Mouse (Mus musculus): ENCODE measurements at regions not wholly inside any gene's neighbourhood (a gene's known extent, or its start where the extent isn't known, plus 50 kb on each side); places are given as distances from the start of the nearest gene placed in this dataset.
"Not testable (repeated sequence)": the region's sequence is repeated elsewhere in the genome, so short reads cannot be mapped to it uniquely, and the experiment has no call there.

DNA sequence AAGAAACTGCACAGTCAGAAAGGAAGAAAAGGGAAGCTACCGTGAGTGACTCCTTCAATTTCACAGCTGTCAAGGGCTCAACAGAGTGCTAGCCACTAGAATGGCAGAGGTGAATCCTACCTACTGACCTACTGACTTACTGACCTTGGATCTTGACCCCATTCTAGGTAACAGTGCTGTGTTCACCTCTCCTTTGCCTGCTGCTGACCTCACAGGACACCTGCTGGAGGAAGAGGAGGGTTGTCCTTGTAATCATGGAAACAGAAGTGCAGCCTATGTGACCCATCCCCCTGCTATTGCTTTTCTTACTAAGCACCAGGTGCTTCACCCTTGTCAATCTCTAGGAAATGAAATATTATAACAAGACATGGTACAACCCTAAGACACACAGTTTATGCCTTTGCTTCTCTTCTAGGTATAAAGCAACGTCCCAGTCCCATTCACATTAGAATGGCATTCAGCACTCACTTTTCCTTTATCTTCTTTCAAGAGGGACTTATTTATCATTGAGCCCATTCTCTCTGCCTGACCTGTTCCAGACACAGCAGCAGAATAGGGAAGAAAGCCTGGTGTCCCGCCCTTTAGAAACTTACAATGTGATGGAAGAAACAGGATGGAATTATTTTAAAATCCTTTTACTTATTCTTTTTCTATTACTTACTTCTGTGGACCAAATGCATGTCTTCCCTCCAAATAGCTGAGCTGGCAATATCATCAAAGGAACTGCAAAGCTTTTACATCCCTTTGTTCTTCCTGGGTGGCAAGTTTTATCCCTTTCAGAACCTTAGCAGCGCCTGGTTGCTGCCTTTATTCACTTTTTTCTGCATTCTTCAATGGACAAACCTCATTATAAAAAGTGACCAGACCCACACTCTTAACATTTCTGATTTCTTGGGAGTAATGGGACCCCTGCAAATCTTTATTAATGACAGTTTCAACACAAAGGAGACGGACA is 176.5 kb downstream of the Alg10b start:
- no peak for DNase-seq

DNA sequence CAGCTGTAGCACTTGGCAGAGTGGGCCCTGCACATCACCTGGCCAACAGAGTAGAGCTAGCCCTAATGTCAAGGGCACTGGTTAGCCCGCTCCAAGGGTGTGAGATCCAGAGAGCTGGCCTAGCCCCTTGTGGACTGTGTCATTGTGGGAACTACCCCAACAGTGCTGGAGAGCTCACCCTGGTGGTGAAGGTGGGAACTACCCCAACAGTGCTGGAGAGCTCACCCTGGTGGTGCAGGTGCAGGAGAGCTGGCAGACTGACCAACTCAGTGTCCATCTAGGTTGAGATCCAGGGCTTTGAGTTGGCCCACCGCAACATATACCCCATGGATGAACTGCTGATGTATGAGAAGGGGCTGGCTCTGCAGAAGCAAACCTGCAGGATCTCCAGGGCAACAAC is 196.7 kb downstream of the Alg10b start:
- DNase-seq, result peak; percentile 4

DNA sequence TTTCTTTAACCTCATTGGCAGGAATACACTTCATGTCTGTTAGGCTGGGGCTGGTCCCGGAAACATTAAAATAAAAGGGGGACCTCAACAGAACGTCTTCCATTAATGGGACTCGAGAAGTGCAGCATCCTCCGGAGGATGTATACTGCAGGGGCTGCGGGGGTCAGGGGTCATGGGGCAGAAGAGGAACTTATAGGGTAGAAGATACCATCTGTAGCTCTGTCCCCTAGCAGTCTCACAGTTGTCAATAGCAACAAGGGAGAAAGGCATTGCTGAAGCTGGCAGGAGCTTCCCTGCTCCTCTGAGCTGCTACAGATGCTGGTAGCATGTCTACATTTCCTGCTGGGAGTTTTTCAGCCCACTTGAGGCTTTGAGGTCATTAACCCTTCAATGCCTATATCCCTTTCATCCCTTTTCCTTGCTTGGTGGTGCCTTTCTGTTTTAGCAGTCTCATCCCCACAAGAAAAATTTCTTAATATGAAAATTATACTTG is 198.1 kb downstream of the Alg10b start:
- DNase-seq, result no peak

DNA sequence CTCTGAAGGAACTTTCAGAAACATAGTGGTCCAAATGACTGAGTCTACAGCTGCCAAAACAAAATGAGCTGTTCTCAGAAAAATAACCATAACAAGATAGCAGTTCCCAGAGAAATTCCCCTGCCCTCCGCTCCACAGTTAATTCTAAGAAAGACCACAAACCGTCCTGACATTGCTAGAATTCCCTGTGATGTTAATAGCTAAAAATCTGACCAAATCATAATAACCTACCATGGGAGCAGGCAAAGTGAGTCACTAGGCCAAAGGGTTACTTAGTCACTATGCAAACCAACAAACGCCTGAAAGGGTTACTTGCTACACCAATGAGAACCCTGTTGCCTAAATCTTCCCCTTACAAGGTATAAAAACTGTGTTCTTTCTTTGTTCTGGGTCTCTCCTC is 206.9 kb downstream of the Alg10b start:
- not testable (repeated sequence) for DNase-seq

DNA sequence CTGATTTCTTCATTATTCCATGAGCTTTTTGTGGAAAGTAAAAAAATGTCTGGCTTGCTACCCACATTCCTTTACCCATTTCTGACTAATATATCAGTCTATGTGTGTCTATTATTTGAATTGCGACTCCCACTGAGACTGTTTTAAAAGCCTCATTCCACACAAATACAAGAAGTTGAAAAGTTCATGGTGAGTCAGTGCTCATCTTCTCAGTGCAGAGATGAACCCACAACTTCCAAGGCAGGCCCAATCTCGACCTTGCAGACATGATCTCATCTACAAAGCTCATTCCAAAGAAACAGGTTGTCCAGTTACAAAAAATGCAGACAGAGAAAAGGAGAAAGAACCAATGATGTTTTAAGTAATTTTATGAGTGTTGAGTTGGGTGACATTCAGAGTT is 208.0 kb downstream of the Alg10b start:
- DNase-seq, result no peak

DNA sequence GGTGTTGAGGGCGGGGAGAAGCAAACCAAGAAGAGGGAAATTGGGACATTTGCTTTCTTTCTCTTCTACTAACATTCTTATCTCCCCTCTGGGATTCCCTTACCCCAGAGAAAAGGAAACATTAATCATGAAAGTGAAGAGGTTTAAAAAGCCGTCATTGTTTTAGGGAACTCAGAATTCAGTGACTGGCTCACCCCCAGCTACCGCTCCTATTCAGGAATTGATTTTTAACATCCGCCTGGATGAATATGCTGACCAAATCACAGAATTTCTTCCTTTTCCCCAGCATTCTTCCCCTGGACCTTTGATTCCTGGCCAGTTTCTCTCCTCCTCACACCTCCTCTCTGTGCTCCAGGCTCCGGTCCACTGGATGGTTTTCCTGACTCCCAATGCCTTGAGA is 211.2 kb downstream of the Alg10b start:
- DNase-seq, result no peak

Measured in lung, postnatal 14 days (tissue).